Mouse (Mus musculus) skeletal muscle tissue, adult 2 months (tissue): ENCODE data around the gene Nudt19.
"Not testable (repeated sequence)": the region's sequence is repeated elsewhere in the genome, so short reads cannot be mapped to it uniquely, and the experiment has no call there.

ENCODE experiments used
- DNase-seq: peaks from one replicate; pipeline ENCODE4 v3.0.0-alpha.2; 2012; ENCODE audit warnings: low read depth, low spot score

Nudt19 gene

GRCm38 (mm10) chr7:35556205-35556603 is at the start of gene Nudt19:
Gene Nudt19, minus strand, starts transcription at chr7:35556304.
- no peak for DNase-seq

- DNase-seq, result no peak
These were observed 46.7 kb upstream of the Nudt19 start for GRCm38 (mm10) chr7:35602766-35603165.

GRCm38 (mm10) chr7:35601106-35601505 is 45.0 kb upstream of the Nudt19 start:
- DNase-seq, result no peak

GRCm38 (mm10) chr7:35600031-35600430 is 43.9 kb upstream of the Nudt19 start:
- no peak for DNase-seq

- DNase-seq, result no peak
These were observed 43.4 kb upstream of the Nudt19 start for GRCm38 (mm10) chr7:35599492-35599891.

GRCm38 (mm10) chr7:35594311-35594710 is 38.2 kb upstream of the Nudt19 start:
- no peak for DNase-seq

GRCm38 (mm10) chr7:35590731-35591191 is 34.7 kb upstream of the Nudt19 start:
- DNase-seq, result no peak

- DNase-seq, result no peak
These were observed 33.4 kb upstream of the Nudt19 start for GRCm38 (mm10) chr7:35589485-35589884.

GRCm38 (mm10) chr7:35588680-35589428 is 32.8 kb upstream of the Nudt19 start:
- DNase-seq, result no peak

GRCm38 (mm10) chr7:35587728-35588127 is 31.6 kb upstream of the Nudt19 start:
- peak; percentile 23 for DNase-seq

GRCm38 (mm10) chr7:35586906-35587445 is 30.9 kb upstream of the Nudt19 start:
- DNase-seq, result no peak

GRCm38 (mm10) chr7:35586055-35586905 is 30.2 kb upstream of the Nudt19 start, which contains the start of gene Ankrd27:
Gene Ankrd27, plus strand, starts transcription at chr7:35586244.
- peak; percentile 93 for DNase-seq

GRCm38 (mm10) chr7:35585191-35586054 is 29.3 kb upstream of the Nudt19 start, which contains the start of gene Rgs9bp:
Gene Rgs9bp, minus strand, starts transcription at chr7:35585582.
- no peak for DNase-seq

- DNase-seq, result no peak
These were observed 28.7 kb upstream of the Nudt19 start for GRCm38 (mm10) chr7:35584786-35585190.

GRCm38 (mm10) chr7:35584068-35584785 is 28.1 kb upstream of the Nudt19 start:
- DNase-seq, result no peak

- DNase-seq, result no peak
These were observed 27.4 kb upstream of the Nudt19 start for GRCm38 (mm10) chr7:35583476-35584025.

- no peak for DNase-seq
These were observed 26.6 kb upstream of the Nudt19 start for GRCm38 (mm10) chr7:35582719-35583118.

- DNase-seq, result no peak
These were observed 23.7 kb upstream of the Nudt19 start for GRCm38 (mm10) chr7:35579849-35580248.

- DNase-seq, result not testable (repeated sequence)
These were observed 14.8 kb upstream of the Nudt19 start for GRCm38 (mm10) chr7:35570883-35571282.

GRCm38 (mm10) chr7:35569724-35570123 is 13.6 kb upstream of the Nudt19 start:
- DNase-seq, result not testable (repeated sequence)
